Mouse (Mus musculus) bone marrow, adult 2 months (tissue): ENCODE measurements around the gene Wapl. TPM values are rescaled to one million over a fixed set of nuclear protein-coding genes. Genes with fewer than 3 reads are reported as not detected.

Experiments used
- H3K27ac ChIP-seq: fragments of 200-500 bp; 2 replicates; pipeline ENCODE4 v1.5.1; 2012; ENCODE audit warnings: low read depth, mild to moderate bottlenecking, control low read depth, inconsistent platforms, low read length; ENCODE audit not compliant: control insufficient read depth, poor library complexity, insufficient read depth
- H3K4me1 ChIP-seq: fragments of 200-500 bp; 2 replicates; pipeline ENCODE4 v1.6.1; 2011; ENCODE audit warnings: low read length; ENCODE audit not compliant: control insufficient read depth, insufficient read depth
- H3K4me3 ChIP-seq: fragments of 200-500 bp; replicated peaks from 2 replicates; pipeline ENCODE3; 2011; ENCODE audit warnings: mild to moderate bottlenecking, low read depth, low read length, control low read depth; ENCODE audit not compliant: control insufficient read depth
- CTCF ChIP-seq: fragments of 200-500 bp; IDR thresholded peaks from 2 replicates; pipeline ENCODE4 v1.5.1; 2011; ENCODE audit warnings: low read length, control low read depth; ENCODE audit not compliant: control insufficient read depth, insufficient read depth
- POLR2A ChIP-seq: fragments of 200-500 bp; IDR thresholded peaks from 2 replicates; pipeline ENCODE4 v1.6.1; 2011; ENCODE audit warnings: low read depth, mild to moderate bottlenecking, control low read depth, low read length, borderline replicate concordance; ENCODE audit not compliant: control insufficient read depth
- WGBS: fragments of 180-500 bp; shearing (Covaris S2); methylation state at CpG from one replicate; pipeline ENCODE4 v1.1.7; 2018; 5-methylcytosine and 5-hydroxymethylcytosine counted together
- polyA plus RNA-seq: library from polyadenylated mRNA; stranded (reverse); fragments of >200 nt; gene quantifications from 2 replicates; pipeline ENCODE4 v1.2.4, GENCODE M21; 2011; ENCODE audit warnings: low replicate concordance; ENCODE audit not compliant: missing spikeins, insufficient read depth, insufficient read length

Gene Wapl
- 108 and 131 TPM in 2 replicates for polyA plus RNA-seq

- Histone ChIP-seq H3K27ac (peak within 1 kb of the TSS; percentile 98), H3K4me3 (peak within 1 kb of the TSS; percentile 93), H3K4me1 (no peaks in the 10 kb centered on the region; the same call in 1 of the 2 replicates)
- TF ChIP-seq CTCF = no peak
- peak; percentile 69 for TF ChIP-seq POLR2A
- WGBS = under 1% methylated on average over 89 of the region's 90 CpGs
Measured at GRCm38 (mm10) chr14:34673395-34674228, at the start of gene Wapl. Gene Wapl, plus strand, starts transcription at chr14:34673928.

GRCm38 (mm10) chr14:34626824-34627223 lies 46.9 kb upstream of the Wapl start:
- TF ChIP-seq POLR2A (no peak), CTCF (no peak)

GRCm38 (mm10) chr14:34632722-34633448 lies 40.8 kb upstream of the Wapl start:
- no peak overlapping the region; the same call in 1 of the 2 replicates for H3K27ac ChIP-seq
- 54% methylated on average over 10 of the region's 10 CpGs for WGBS
- no peak for TF ChIP-seq CTCF
- no peak for TF ChIP-seq POLR2A
- H3K4me1 ChIP-seq = peaks cover 1% of the 10 kb centered on the region; the same call in 1 of the 2 replicates
- H3K4me3 ChIP-seq = peak overlapping the region; percentile 59

More at GRCm38 (mm10) chr14:34626824-34627223, 46.9 kb upstream of the Wapl start:
- WGBS = 61% methylated on average over 7 of the region's 7 CpGs
- H3K27ac ChIP-seq = no peak overlapping the region
- no peak overlapping the region for H3K4me3 ChIP-seq
- no peaks in the 10 kb centered on the region; the same call in 1 of the 2 replicates for H3K4me1 ChIP-seq

DNA sequence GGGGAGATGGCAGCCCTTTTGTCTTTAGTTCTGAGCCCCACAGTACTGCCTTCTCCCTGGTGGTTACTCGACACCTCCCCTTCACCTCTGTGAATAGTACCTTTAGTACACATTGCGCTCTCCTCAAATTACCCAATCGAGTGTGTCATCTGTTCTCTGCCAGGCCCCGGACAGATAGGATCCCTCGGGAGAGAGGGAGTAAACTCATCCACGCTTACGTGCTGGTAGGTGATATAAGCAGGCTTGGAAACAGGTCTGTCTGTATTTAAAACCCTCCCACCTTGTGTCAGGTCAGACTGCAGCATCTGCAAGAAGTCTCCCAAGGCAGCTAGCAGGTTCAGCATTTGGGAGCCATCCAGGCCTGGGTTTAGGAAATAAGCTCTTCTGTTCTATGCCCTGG lies 38.5 kb upstream of the Wapl start:
- no peak overlapping the region for H3K27ac ChIP-seq
- TF ChIP-seq CTCF (no peak), POLR2A (no peak)
- WGBS = 71% methylated on average over 7 of the region's 7 CpGs

GRCm38 (mm10) chr14:34635721-34636120 lies 38.0 kb upstream of the Wapl start:
- TF ChIP-seq POLR2A (no peak), CTCF (no peak)
- WGBS = 83% methylated on average over 6 of the region's 6 CpGs
- no peak overlapping the region for H3K4me3 ChIP-seq
- no peak overlapping the region for H3K27ac ChIP-seq
- peaks cover 1% of the 10 kb centered on the region; the same call in 1 of the 2 replicates for H3K4me1 ChIP-seq

More for the DNA sequence above, 38.5 kb upstream of the Wapl start:
- Histone ChIP-seq H3K4me1 (peaks cover 1% of the 10 kb centered on the region; the same call in 1 of the 2 replicates), H3K4me3 (no peak overlapping the region)

DNA sequence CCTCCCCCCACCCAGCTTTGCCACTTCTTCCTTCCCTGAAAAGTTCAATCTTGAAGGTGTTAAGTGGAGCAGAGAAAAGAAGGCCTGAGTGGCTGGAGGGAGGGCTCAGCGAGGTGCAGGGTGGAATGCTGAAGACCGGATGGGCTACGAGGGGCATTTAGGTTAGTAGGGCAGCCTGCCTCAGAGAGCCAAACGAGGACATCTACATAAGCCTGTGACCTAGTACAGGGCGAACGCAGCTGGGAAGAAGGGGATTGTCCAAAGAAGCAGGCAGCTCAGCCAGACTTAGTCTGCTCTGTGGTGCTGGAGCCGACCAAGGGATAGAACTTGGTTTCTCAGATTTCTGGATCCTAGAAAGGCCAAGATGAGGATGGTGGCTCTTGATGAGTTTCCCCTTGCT lies 29.6 kb upstream of the Wapl start:
- TF ChIP-seq CTCF (no peak), POLR2A (no peak)
- H3K4me3 ChIP-seq = no peak overlapping the region
- 84% methylated on average over 7 of the region's 7 CpGs for WGBS
- H3K4me1 ChIP-seq = no peaks in the 10 kb centered on the region
- H3K27ac ChIP-seq = no peak overlapping the region

GRCm38 (mm10) chr14:34647870-34648475 lies 25.8 kb upstream of the Wapl start:
- H3K4me3 ChIP-seq = no peak overlapping the region
- WGBS = 50% methylated on average over 8 of the region's 8 CpGs
- no peak for TF ChIP-seq POLR2A
- no peak for TF ChIP-seq CTCF
- H3K4me1 ChIP-seq = no peaks in the 10 kb centered on the region
- H3K27ac ChIP-seq = no peak overlapping the region
